Mouse (Mus musculus): ENCODE measurements around the gene Sema3g.

Sema3g gene

DNA sequence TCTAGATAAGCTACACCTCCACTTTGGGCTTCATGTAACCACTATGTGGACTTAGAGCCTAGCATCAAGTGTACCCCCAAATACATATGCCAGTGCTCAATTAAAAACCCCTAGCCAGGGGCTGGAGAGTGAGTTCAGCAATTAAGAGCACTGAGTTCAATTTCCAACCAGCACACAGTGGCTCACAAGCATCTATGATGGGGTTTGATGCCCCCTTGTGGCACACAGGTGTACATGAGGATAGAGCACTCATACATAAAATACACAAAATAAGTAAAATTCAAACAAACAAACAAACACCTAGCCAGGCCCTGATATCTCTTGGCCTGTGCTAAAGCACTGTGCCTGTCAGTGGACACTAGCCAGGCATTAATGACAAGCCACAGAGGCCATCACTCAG, 21.7 kb upstream of the Sema3g start:
- no peak for DNase-seq (ENCODE audit: low spot score in 2 of 2)

DNA sequence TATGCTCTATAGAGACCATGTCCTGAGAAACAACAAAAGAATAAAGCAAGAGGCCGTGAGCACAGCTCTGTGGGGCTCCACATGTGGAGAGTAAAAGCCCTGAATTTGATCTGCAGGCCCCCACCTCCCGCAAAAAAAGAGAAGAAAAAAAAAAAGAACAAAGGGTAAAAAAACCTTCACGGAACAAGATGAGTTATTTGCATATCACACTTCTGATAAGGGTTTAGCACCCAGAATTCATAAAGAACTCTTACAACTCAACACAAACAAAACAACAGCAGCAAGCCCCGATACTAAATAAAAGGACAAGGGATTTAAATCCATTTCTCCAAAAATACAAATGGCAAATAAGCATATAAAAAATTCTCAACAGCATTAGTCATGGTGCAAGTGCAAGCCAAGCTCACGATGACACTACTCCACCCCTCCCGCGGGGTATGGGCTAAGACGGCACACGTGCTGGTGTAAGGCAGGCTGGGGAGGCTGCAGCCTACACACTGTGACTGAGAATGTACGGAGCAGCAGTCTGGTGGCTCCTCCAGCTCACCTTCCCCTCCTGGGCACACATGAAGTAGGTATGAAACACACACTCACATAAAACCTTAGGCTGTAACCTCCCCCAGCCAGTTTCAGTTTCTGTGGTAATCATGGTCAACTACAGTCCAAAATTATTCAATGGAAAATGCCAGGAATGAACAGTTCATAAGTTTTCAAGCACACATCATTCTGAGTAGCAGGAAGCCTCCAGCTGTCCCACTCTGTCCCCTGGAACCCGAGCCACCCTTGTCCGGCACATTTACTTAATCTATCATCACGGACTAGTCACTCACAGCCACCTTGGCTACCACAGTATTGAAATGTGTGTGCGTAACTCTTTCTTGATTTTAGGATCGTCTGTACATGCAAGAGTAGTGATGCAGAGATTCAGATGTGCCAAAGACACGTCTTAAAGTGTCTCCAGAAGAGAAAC, 19.8 kb upstream of the Sema3g start:
- DNase-seq (ENCODE audit: low spot score in 2 of 2): no peak

DNA sequence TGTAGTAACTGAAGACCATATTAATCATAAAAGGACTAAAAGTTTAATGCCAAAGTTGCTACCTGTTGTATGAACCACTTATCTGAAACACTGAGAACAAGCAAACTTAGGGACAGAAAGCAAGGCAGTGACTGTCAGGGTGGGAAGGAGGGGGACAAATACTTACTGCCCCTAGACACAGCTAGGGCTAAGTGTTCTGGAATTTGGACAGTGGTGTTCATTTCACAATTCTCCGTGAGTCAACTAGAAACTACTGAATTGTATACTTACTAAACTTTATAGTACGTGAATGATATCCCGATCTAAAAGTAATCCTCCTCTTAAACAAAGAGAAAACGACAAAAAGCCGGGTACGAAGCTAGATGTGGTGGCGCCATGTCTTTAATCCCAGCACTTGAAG, 18.1 kb upstream of the Sema3g start:
- no peak for DNase-seq (ENCODE audit: low spot score in 2 of 2)

DNA sequence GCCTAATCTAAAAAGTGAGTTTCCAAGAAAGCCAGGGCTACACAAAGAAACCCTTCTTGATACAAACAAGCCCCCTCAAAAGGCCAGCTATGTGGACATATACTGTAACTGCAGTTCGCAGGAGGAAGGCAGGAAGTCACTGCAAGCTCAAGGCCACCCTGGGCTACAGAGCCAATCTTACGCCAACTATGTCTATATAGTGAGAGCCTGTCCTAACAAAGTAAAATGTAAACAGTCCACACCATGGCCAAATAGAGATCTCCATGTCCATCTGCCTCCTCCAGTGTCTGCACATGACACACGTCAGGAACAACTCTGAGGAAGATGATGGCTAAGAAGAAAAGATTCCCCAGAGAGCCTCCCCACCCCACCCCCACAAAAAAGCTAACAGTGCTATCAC, 17.6 kb upstream of the Sema3g start:
- DNase-seq (ENCODE audit: low spot score in 2 of 2): no peak

DNA sequence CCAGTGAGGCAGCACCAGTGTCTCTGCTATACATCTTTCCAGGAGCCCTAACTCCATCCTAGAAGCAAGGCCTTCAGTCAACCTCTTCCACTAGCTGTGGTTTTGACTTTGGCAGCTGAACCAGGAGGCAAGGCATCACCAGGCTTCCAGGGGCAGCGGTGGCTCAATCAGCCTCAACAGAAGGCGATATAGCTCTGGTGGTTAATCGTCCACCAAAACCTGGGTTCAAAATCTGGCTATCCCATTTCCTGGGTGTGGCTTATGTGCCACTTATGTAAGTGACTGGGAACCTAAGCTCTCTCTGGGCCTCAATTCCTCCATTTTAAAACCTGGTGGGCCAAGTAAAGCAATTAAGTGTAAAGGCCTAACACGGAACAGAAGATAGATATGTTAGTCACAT, 12.8 kb upstream of the Sema3g start:
- DNase-seq (ENCODE audit: low spot score in 2 of 2): no peak

DNA sequence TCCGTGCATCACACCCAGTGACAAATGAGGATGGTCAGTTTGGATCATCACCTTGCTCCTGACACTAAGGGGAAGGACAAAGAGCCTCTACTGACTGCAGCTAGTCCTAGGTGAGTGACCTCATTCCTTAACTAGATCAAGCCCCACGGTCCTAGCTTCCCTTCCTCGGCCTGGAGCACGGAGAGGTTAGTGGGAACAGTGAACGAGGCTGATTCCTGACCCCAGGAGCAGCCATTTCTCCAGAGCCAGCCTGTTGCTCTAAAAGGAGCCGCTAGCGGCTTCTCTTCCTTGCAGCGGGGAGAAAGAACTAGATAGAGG, 12.5 kb upstream of the Sema3g start:
- no peak for DNase-seq (ENCODE audit: low spot score in 2 of 2)

DNA sequence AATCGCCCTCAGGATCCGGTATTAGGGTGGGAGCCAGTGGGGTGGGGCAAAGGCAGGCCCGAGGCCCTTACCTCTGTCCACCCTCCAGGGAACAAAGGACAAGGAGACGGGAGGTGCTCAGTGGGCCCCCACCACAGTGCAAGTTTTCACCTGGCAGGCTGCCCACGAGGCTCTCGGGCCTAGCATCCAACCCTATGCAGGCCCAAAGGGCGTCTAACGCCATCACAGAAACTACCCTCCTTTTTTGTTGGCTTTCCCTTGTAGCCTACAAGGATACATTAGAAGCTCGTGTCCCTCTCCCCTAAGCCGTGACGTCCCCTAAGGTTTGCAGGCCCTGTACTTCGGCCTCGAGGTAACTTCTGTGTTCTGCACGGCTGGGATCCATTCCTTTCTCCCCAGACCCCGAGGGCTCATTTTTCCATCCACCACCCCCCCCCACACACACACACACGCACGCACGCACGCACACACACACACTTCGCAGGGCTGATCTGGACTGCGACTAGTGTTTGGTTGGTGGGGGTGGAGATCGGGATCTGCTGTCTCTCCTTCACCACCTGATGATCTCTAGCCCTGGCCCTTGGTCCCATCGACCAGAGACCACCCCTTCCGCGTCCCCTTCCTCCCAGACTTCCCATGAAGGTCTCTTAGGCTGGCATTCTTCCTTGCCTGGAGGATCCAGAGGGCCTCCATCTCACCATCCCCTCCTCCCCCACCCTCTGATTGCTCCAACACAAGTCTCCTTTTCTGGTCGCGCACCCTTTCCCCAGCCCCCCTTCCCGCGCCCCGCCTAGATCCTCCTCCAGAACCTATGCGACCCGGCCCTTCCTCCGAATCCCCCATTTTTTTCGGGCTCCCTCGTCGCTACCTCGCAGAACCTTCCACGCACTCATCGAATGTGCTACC, 11.8 kb upstream of the Sema3g start:
- DNase-seq (ENCODE audit: low spot score in 2 of 2): peak in 1 of 2 experiments; percentile 28

DNA sequence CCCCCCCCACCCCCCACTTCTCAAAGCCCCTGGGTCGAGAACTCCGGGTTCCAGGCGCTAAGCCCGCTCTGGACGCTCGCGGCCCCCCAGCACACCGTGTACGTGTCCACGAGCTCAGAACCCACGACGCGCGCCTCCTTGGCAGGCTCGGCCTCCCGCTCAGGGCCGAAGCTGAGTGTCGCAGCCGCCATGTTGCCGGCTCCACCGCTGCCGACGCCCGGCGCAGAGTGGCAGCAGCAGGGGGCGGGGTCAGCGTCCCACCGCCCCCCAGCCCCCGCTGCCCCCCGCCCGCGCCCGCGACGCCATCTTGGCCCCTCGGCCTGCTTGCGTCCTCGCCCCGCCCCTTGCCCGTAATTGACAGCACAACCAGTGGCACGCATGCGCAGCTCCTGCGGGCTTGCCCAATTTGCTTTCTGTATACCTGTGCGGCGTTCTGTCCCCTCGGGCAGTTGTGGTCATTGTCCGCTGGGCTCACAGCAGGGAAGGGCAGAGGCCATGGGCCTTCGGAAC, 11.1 kb upstream of the Sema3g start:
- peak; percentile 94 to 96 for DNase-seq (ENCODE audit: low spot score in 2 of 2)

DNA sequence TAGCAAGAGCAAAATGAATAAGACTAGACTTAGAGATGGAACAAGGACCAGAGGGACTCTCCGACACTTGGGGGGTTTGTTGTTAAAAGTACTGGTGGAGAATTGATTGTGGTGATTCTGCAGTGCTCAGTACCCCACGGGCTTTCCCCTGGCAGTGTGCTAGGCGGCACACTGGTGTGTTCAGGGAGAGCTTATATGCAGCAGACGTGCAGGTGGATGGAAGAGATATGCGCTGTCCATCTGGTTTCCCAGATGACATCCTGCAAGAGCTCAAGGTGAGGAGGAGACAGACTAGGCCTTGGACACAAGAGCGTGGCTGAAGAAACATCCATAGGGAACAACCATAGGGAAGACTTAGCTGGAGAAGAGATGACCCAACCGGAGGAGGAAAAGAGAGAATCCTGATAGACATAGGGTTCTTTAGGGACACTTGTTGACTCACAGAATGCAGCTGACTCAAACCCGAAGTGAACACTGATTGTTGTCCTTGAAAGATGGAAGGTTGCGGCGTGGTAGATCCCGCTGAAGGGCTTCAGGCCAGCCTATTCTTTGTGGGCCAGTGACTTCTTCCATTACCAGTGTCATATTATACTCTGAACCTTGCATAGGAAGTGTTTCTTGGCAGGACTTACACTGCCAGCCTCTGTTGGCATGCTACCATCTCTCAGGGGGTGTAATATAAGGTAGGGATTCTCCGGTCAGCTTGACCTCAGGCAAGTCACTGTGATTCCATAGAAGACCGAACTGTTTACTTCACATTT, 10.4 kb upstream of the Sema3g start:
- peak in 1 of 2 experiments; percentile 31 for DNase-seq (ENCODE audit: low spot score in 2 of 2)

DNA sequence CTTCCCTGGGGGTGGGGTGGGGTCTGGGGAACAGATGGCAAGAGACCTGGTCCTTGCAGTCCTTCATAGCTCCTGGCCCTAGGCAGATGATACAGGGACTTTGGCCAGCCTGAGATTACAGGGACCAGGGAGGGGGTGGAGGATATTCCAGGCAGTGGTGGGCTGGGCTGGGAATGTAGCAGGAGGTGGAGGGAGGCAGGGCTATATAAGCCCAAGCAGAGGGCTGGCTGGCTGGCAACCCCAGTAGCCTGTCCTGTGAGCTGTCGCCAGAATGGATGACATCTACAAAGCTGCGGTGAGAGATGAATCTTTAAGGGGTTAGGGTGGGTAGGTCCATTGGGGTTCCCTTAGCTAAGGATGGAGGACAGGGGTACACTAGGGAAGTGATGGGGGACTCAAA, 9.6 kb upstream of the Sema3g start, which contains the start of gene Tnnc1:
Gene Tnnc1 (plus strand): TSS at position 229 of the 400 bp plus-strand sequence.
- DNase-seq (ENCODE audit: low spot score in 2 of 2): no peak

DNA sequence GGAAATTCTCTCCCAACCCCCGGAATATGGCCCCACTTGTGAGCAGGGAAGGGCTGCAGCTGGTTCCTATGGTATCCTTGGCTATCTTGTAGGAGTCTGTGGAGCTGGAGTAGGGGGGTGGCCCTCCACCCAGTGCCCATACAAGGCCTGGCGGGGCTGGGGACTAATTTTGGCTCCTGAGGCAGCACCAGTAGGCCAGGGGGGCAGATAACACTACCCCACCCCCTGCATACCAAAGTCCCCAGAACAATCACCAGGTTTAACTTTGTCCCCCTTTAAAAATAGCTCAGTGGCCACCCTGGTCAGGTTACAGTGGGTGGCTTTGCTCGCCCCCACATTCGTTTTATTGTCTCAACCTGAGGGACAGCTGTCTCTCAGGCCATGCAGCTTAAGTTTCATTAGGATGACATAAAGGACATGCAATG, 8.5 kb upstream of the Sema3g start:
- DNase-seq (ENCODE audit: low spot score in 2 of 2): no peak

DNA sequence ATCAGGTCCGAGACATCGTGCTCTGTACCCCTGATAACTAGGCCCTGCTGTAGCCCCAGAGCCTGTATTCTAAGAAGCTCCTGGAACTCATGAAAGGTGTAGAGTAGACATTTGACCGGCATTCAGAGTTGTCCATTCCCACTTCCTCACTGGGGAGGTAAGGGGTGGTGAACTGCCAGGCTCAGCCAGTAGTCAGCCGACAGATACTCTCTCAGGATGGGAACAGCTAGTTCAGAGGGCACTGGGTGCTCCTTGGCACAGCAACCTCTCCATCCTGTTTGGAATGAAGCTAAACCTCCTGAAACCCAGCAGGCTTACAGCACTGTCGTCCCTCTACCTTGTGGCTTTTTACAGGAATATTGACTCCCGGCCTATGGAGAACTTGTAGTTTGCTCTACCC, 5.8 kb upstream of the Sema3g start:
- DNase-seq (ENCODE audit: low spot score in 2 of 2): no peak

DNA sequence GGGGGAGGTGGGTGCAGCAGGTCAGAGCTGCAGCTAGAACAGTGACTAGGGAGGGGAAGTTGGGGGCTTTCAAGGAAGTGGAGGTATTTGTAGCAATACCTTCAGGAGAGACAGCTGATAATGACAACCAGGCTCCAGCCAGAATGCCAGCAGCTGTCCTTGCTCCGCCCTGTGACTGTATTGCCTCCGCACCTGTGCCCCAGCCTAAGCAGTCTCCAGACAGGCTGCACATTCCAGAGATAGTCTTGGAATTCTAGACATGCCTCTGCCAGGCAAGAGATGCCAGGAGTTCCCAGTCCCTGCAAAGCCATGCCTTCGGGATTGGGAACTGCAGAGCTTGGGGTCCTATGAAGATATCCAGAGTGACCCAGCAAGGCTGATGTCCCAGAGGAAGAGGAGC, 5.2 kb upstream of the Sema3g start:
- no peak for DNase-seq (ENCODE audit: low spot score in 2 of 2)

DNA sequence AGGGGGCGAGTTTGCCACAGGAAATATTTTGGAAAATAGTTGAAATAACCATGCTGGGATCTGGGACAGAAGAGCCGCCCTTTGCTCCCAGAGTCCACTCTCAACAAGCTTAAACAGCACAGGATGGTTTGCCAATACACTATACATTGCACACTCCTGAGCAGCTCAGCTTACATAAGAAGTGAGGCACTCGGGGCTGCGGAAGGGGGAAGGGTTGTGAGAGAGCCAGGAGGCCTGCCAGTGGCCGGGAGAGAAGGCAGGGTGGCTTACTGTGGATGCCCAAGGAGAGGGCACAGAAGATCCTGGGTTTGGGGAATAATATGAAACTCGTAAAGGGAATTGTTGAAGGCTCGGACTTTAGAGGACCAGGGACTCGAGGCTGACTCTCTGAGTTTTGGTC, 3.8 kb upstream of the Sema3g start:
- DNase-seq (ENCODE audit: low spot score in 2 of 2): no peak

DNA sequence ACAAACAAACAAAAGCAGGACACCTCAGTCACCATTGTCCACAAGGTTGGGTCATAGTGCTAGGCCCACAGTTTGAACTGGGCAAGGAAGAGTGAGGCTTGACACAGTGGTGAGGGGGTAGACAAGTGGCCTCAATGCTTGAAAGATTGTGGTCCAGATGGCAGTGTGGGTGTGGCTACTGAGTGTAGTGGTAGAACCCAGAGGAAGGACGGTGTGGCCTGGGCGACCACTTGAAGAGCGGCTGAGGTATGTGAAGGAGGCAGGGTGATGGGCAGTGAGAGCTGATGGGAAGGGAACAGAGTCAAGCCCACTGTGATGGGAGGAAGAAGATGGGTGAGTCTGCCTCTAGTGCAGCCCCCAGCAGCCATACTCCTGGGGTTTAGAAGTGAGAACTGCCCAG, 3.0 kb upstream of the Sema3g start:
- DNase-seq (ENCODE audit: low spot score in 2 of 2): no peak

DNA sequence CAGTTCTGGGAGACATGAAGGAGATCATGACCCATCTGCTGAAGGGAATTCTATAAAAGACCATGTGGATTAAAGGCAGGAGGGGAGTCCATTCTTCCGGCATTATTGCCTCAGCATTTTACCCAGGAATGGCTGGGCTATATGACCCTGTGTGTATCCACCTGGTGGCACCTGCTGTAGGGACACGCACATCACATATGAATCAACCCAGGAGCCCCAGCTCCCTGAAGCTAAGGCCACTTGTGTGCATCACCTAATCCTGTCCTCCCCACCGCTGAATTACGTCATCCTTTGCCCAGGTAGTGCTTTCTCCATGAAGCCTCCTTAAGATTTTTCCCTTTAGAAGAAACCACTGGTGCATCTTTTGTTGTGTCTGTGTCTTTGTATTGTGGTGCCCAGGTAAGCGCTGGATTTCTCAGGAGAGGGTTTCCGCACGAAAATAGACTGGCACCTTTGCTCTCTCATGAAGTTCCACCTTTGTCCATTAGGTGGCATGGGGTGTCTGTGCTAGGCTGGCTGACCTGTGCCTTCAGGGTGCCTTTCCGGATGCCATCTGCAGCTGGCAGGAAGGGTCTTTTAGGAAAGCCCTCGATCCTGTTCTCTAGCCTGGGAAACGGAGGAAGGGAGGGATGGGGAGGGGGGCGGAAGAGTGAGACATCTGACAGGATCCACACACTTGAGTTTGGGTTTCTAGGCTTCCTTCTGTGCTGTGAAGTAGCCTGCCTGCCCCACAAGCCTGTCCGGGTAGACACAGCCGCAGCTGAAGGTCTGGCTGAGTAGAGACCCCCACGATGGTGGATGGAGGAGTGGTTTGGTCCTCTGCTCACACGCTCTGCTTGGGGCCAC, 2.3 kb upstream of the Sema3g start:
- peak; percentile 69 to 73 for DNase-seq (ENCODE audit: low spot score in 2 of 2)

DNA sequence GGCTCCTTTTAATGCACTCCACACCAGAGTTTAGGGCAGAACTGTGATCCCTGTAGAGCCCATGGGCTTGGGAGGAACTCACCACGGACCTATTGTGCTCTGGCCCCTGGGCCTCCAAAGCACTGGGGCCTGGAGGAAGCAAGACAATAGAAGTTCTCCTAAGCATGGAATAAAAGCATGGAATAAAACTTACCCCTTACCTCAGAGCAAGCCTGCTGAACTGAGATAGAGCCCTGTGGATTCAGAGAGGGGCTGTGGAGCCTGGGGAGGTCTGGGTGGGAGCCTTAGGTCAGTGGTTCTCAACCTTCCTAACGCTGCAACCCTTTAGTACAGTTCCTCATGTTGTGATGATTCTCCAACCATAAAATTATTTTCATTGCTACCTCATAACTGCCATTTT, 814 bp upstream of the Sema3g start, which contains the start of gene Nisch:
Gene Nisch (minus strand): TSS at position 101 of the 400 bp plus-strand sequence.
- DNase-seq (ENCODE audit: low spot score in 2 of 2): no peak

DNA sequence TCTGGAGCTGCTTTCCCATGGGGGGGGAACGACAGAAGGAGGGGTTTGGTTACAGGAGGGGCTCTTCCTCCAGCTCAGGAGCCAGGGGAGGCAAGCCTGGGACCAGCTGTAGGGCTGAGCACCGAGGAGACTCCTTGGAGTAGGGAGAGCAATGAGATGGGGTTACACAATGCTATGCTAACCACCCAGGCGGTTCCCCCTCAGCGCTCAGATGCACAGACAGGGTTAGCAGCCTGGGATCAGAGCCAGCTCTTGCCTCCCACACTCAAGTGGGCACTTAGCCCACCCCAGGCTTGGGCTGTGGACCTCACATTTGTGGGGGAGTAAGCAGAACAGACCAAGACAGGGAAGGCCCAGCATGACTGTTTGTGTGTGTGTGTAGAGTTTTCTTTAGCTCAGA, 9.3 kb downstream of the Sema3g start:
- DNase-seq (ENCODE audit: low spot score in 2 of 2): peak in 1 of 2 experiments; percentile 31

DNA sequence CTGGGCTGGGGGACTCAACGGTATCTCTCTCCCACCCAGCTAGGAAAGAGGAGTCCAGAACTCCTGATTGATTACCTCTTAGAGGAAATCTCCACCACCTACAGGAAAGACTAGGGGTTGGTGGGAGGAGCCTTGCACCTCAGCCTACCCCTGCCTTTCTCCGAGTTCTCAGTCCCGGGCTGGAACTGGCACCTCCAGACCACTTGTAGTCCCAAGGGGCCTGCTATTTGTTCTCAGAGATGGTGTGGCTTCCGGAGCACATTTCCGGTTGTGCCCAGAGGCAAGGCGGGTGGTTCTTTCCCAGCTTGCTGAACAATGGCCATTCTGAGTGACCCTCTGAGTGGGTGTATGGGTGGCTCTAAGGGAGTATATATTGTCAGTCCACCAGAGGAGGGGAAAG, 10.6 kb downstream of the Sema3g start:
- DNase-seq (ENCODE audit: low spot score in 2 of 2): peak; percentile 68 to 70

DNA sequence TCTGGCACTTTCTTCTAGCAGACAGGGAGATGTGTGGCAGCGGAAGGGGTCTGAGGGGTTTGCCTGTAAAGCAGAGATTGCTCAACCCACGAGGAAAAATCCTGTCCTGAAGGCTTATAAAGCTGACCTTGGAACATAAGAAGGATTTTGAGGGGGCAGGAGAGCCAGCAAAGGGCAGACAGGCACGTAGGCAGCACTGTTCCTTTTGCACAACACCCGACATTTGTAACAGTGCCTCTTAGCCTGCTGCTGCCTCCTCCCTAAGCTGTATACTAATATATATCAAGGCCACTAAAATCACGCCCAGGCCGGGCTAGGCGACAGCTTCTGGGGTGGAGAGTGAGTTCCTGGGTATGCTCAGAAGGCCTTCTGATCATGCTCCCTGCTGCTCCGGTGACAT, 12.8 kb downstream of the Sema3g start:
- no peak for DNase-seq (ENCODE audit: low spot score in 2 of 2)
